32 mouse cellular contexts compared by ENCODE assay signal in genomic region chr2:131148353-131149253, GRCm38 (mm10). TPM values are rescaled to one million over a fixed set of nuclear protein-coding genes. Genes with fewer than 3 reads are reported as not detected.
DNase-seq lines count a peak whose midpoint lies in the region; ATAC-seq and TF ChIP-seq lines count a peak whose summit lies in the region.
"Had no signal": no experiment of that assay in that cellular context is flagged by ENCODE, and none has a peak within 500 bp of the region (broad histone marks: within the 10 kb centered on the region; RNA-seq: fewer than 3 reads in every experiment).

No protein-coding gene starts in this region.

- TF ChIP-seq EP300 in stomach, postnatal 0 days (optimal IDR thresholded peaks at IDR 0.05) = no peak

- no peaks in the 10 kb centered on the region for H3K9me3 ChIP-seq in heart, embryonic 12.5 days (replicated peaks)
- H3K9me3 ChIP-seq in liver, embryonic 12.5 days (replicated peaks) = no peaks in the 10 kb centered on the region
- no peaks in the 10 kb centered on the region for H3K9me3 ChIP-seq in liver, embryonic 11.5 days (ENCODE audit: control insufficient read depth, low read length)
- no peaks in the 10 kb centered on the region for H3K9me3 ChIP-seq in stomach, postnatal 0 days (ENCODE audit: control insufficient read depth, low read length)
- H3K9me3 ChIP-seq: forebrain, embryonic 10.5 days; hindbrain, embryonic 13.5 days; kidney, embryonic 15.5 days; midbrain, embryonic 10.5 days had no signal

- no peak overlapping the region for H3K4me3 ChIP-seq in heart, embryonic 12.5 days
- H3K4me3 ChIP-seq in liver, embryonic 12.5 days = no peak overlapping the region
- no peak overlapping the region for H3K4me3 ChIP-seq in liver, embryonic 11.5 days (ENCODE audit: low read depth, low read length)
- H3K4me3 ChIP-seq in brown adipose tissue, adult 24 weeks (ENCODE audit: insufficient read depth, low read depth, low read length) = peak overlapping the region; percentile 15
- H3K4me3 ChIP-seq in stomach, postnatal 0 days (ENCODE audit: low read depth, low read length) = no peak overlapping the region
- H3K4me3 ChIP-seq: forebrain, embryonic 10.5 days; hindbrain, embryonic 13.5 days; kidney, embryonic 15.5 days; left cerebral cortex, adult 2 months; midbrain, embryonic 10.5 days had no signal

- H3K36me3 ChIP-seq in heart, embryonic 12.5 days = peaks cover 92% of the 10 kb centered on the region
- peaks cover 97% of the 10 kb centered on the region for H3K36me3 ChIP-seq in liver, embryonic 12.5 days
- H3K36me3 ChIP-seq in liver, embryonic 11.5 days (ENCODE audit: control insufficient read depth, insufficient read depth, low read length) = peaks cover 39% of the 10 kb centered on the region
- H3K36me3 ChIP-seq in stomach, postnatal 0 days (ENCODE audit: control insufficient read depth, insufficient read depth, low read length) = peaks cover 43% of the 10 kb centered on the region

- ATAC-seq in heart, embryonic 12.5 days (ENCODE audit: insufficient number of reproducible peaks, low FRiP score) = peak; percentile 7; the same call in 1 of the 2 replicates
- no peak for ATAC-seq in liver, embryonic 12.5 days
- ATAC-seq in liver, embryonic 11.5 days (replicated peaks; ENCODE audit: low FRiP score) = no peak
- no peak for ATAC-seq in stomach, postnatal 0 days (ENCODE audit: low FRiP score, low TSS enrichment)
- ATAC-seq: CD4-positive, CD25-positive, alpha-beta regulatory T cell, adult 4 months; forebrain, embryonic 16.5 days had no signal

- TF ChIP-seq CTCF in stomach, postnatal 0 days (IDR thresholded peaks at IDR 0.05; ENCODE audit: low read depth) = no peak

- WGBS in heart, embryonic 12.5 days = 71% methylated on average over 8 of the region's 8 CpGs
- WGBS in liver, embryonic 12.5 days (ENCODE audit: insufficient replicate concordance) = 86% methylated on average over 8 of the region's 8 CpGs
- 82% methylated on average over 8 of the region's 8 CpGs for WGBS in liver, embryonic 11.5 days
- 79% methylated on average over 8 of the region's 8 CpGs for WGBS in stomach, postnatal 0 days

- H3K27me3 ChIP-seq in heart, embryonic 12.5 days (replicated peaks) = no peaks in the 10 kb centered on the region
- H3K27me3 ChIP-seq in liver, embryonic 12.5 days (replicated peaks) = no peaks in the 10 kb centered on the region
- H3K27me3 ChIP-seq in liver, embryonic 11.5 days (replicated peaks; ENCODE audit: control insufficient read depth, insufficient read depth, low read length) = no peaks in the 10 kb centered on the region
- no peaks in the 10 kb centered on the region for H3K27me3 ChIP-seq in stomach, postnatal 0 days (ENCODE audit: control insufficient read depth, insufficient read depth, low read length)
- H3K27me3 ChIP-seq: hindbrain, embryonic 13.5 days; kidney, embryonic 15.5 days had no signal

- peak; percentile 64 for DNase-seq in adrenal gland, postnatal 10 days
- no peak for DNase-seq in adrenal gland, adult 18-20 months (ENCODE audit: low spot score in 2 of 2)
- no peak for DNase-seq in heart, postnatal 25 days (ENCODE audit: low spot score)
- DNase-seq in liver, embryonic 11.5 days (ENCODE audit: low spot score) = no peak
- DNase-seq in stomach, postnatal 0 days (ENCODE audit: low spot score) = no peak
- DNase-seq: adrenal gland, adult 8-10 months; cerebellum, adult 11 months; cerebellum, postnatal 14 days; gastrocnemius, postnatal 25 days; kidney, adult 11 months; lung, postnatal 10 days; right cerebral cortex, postnatal 4 days; thymus, postnatal 25 days had no signal

- H3K9ac ChIP-seq in heart, embryonic 12.5 days = no peak overlapping the region
- no peak overlapping the region for H3K9ac ChIP-seq in liver, embryonic 12.5 days
- H3K9ac ChIP-seq in liver, embryonic 11.5 days (ENCODE audit: low read depth, low read length) = no peak overlapping the region
- H3K9ac ChIP-seq in stomach, postnatal 0 days (ENCODE audit: low read length) = no peak overlapping the region
- H3K9ac ChIP-seq: hindbrain, embryonic 13.5 days; kidney, embryonic 15.5 days; liver, embryonic 14.5 days had no signal

- H3K27ac ChIP-seq in heart, embryonic 12.5 days (ENCODE audit: poor library complexity, severe bottlenecking) = no peak overlapping the region
- 0 out of 2 replicates have a peak overlapping the region, but pooled peaks have one; percentile 15 for H3K27ac ChIP-seq in liver, embryonic 12.5 days
- H3K27ac ChIP-seq in liver, embryonic 11.5 days (ENCODE audit: low read depth, low read length) = no peak overlapping the region
- H3K27ac ChIP-seq in brown adipose tissue, adult 24 weeks (replicated peaks; ENCODE audit: low read depth, low read length) = peak overlapping the region; percentile 99
- H3K27ac ChIP-seq in stomach, postnatal 0 days (replicated peaks) = no peak overlapping the region
- H3K27ac ChIP-seq: forebrain, embryonic 10.5 days; hindbrain, embryonic 13.5 days; kidney, embryonic 15.5 days; left cerebral cortex, adult 2 months; liver, embryonic 14.5 days; midbrain, embryonic 10.5 days had no signal

- intact Hi-C loops in heart, postnatal 25 days (cut with DNase I) = no loop called here

- H3K4me2 ChIP-seq in heart, embryonic 12.5 days = no peak overlapping the region
- no peak overlapping the region for H3K4me2 ChIP-seq in liver, embryonic 12.5 days
- no peak overlapping the region for H3K4me2 ChIP-seq in liver, embryonic 11.5 days
- no peak overlapping the region for H3K4me2 ChIP-seq in stomach, postnatal 0 days (replicated peaks; ENCODE audit: low read depth)
- H3K4me2 ChIP-seq: hindbrain, embryonic 13.5 days; kidney, embryonic 15.5 days had no signal

- peaks cover 30% of the 10 kb centered on the region for H3K4me1 ChIP-seq in heart, embryonic 12.5 days (replicated peaks)
- peaks cover 61% of the 10 kb centered on the region for H3K4me1 ChIP-seq in liver, embryonic 12.5 days
- H3K4me1 ChIP-seq in liver, embryonic 11.5 days (replicated peaks; ENCODE audit: control insufficient read depth, insufficient read depth, low read length) = peaks cover 9% of the 10 kb centered on the region
- peaks cover 33% of the 10 kb centered on the region for H3K4me1 ChIP-seq in brown adipose tissue, adult 24 weeks (ENCODE audit: control insufficient read depth, insufficient read depth, insufficient read length, low read length)
- no peaks in the 10 kb centered on the region for H3K4me1 ChIP-seq in stomach, postnatal 0 days (replicated peaks; ENCODE audit: control insufficient read depth, insufficient read depth)
- H3K4me1 ChIP-seq: forebrain, embryonic 10.5 days; hindbrain, embryonic 13.5 days; kidney, embryonic 15.5 days; midbrain, embryonic 10.5 days had no signal

RNA-seq across cellular contexts. Expression of gene 1700037H04Rik, which starts 11.3 kb away (rescaled TPM):
- total RNA-seq in adrenal gland, postnatal 10 days (2021) = 10 to 100 TPM; 82.0 to 96.4 TPM
- total RNA-seq in adrenal gland, adult 18-20 months (2021) = 100 to 1,000 TPM; 103 to 273 TPM
- polyA plus RNA-seq in heart, embryonic 12.5 days (2016; fragmentation: Nextera tagmentation; extraction: Ambion mirVana) = 69.2 and 69.6 TPM in 2 replicates
- 10 to 100 TPM; 11.5 to 12.2 TPM for total RNA-seq in heart, postnatal 25 days (2021)
- 131 and 141 TPM in 2 replicates for polyA plus RNA-seq in liver, embryonic 12.5 days (2016; fragmentation: Nextera tagmentation; extraction: Ambion mirVana)
- polyA plus RNA-seq in liver, embryonic 11.5 days (2014; fragmentation: Nextera tagmentation; extraction: Ambion mirVana) = 130 TPM in 2 replicates
- 426 and 428 TPM in 2 replicates for polyA plus RNA-seq in brown adipose tissue, adult 24 weeks (2012; ENCODE audit: insufficient read depth, insufficient read length, missing spikeins)
- polyA plus RNA-seq in stomach, postnatal 0 days (2015; fragmentation: Nextera tagmentation; extraction: Ambion mirVana) = 42.6 and 43.6 TPM in 2 replicates

RNA-seq across cellular contexts. Expression of gene Gm11037, which starts 15.3 kb away (rescaled TPM):
- total RNA-seq in adrenal gland, postnatal 10 days (2021) = not detected
- not detected for total RNA-seq in adrenal gland, adult 18-20 months (2021)
- not detected in 2 replicates for polyA plus RNA-seq in heart, embryonic 12.5 days (2016; fragmentation: Nextera tagmentation; extraction: Ambion mirVana)
- not detected for total RNA-seq in heart, postnatal 25 days (2021)
- not detected in 2 replicates for polyA plus RNA-seq in liver, embryonic 12.5 days (2016; fragmentation: Nextera tagmentation; extraction: Ambion mirVana)
- not detected in 2 replicates for polyA plus RNA-seq in liver, embryonic 11.5 days (2014; fragmentation: Nextera tagmentation; extraction: Ambion mirVana)
- polyA plus RNA-seq in brown adipose tissue, adult 24 weeks (2012; ENCODE audit: insufficient read depth, insufficient read length, missing spikeins) = not detected in 2 replicates
- not detected in 2 replicates for polyA plus RNA-seq in stomach, postnatal 0 days (2015; fragmentation: Nextera tagmentation; extraction: Ambion mirVana)
- total RNA-seq: adrenal gland, adult 8-10 months; gastrocnemius, postnatal 25 days; layer of hippocampus, postnatal 10 days; left cerebral cortex, adult 2 months; left cerebral cortex, postnatal 36 days; midbrain, postnatal 0 days had no signal
- polyA plus RNA-seq: CD4-positive, CD25-positive, alpha-beta regulatory T cell, adult 4 months; embryonic facial prominence, embryonic 11.5 days; forebrain, embryonic 10.5 days; forebrain, embryonic 16.5 days; heart, embryonic 14.5 days; hindbrain, embryonic 13.5 days; kidney, embryonic 15.5 days; large intestine, adult 2 months; liver, embryonic 14.5 days; midbrain, embryonic 10.5 days; midbrain, postnatal 0 days; neural tube, embryonic 14.5 days; stomach, embryonic 14.5 days had no signal

RNA-seq across cellular contexts. Expression of gene Hspa12b, which starts 21.5 kb away (rescaled TPM):
- 10 to 100 TPM; 23.5 to 27.5 TPM for total RNA-seq in adrenal gland, postnatal 10 days (2021)
- 10 to 100 TPM in 1 of 2 experiments, 1 to 10 TPM in 1; 8.4 to 11.1 TPM for total RNA-seq in adrenal gland, adult 18-20 months (2021)
- polyA plus RNA-seq in heart, embryonic 12.5 days (2016; fragmentation: Nextera tagmentation; extraction: Ambion mirVana) = 8.7 and 8.9 TPM in 2 replicates
- 10 to 100 TPM; 32.5 to 43.1 TPM for total RNA-seq in heart, postnatal 25 days (2021)
- 4.2 TPM in 2 replicates for polyA plus RNA-seq in liver, embryonic 12.5 days (2016; fragmentation: Nextera tagmentation; extraction: Ambion mirVana)
- 5.5 TPM in 2 replicates for polyA plus RNA-seq in liver, embryonic 11.5 days (2014; fragmentation: Nextera tagmentation; extraction: Ambion mirVana)
- 7.0 and 9.6 TPM in 2 replicates for polyA plus RNA-seq in brown adipose tissue, adult 24 weeks (2012; ENCODE audit: insufficient read depth, insufficient read length, missing spikeins)
- polyA plus RNA-seq in stomach, postnatal 0 days (2015; fragmentation: Nextera tagmentation; extraction: Ambion mirVana) = 4.2 TPM in 2 replicates
- polyA plus RNA-seq: CD4-positive, CD25-positive, alpha-beta regulatory T cell, adult 4 months had no signal

RNA-seq across cellular contexts. Expression of gene Cenpb, which starts 31.3 kb away (rescaled TPM):
- total RNA-seq in adrenal gland, postnatal 10 days (2021) = 10 to 100 TPM; 76.2 to 86.6 TPM
- total RNA-seq in adrenal gland, adult 18-20 months (2021) = 10 to 100 TPM; 51.3 to 63.4 TPM
- polyA plus RNA-seq in heart, embryonic 12.5 days (2016; fragmentation: Nextera tagmentation; extraction: Ambion mirVana) = 6.9 and 7.2 TPM in 2 replicates
- 10 to 100 TPM; 76.6 to 80.9 TPM for total RNA-seq in heart, postnatal 25 days (2021)
- polyA plus RNA-seq in liver, embryonic 12.5 days (2016; fragmentation: Nextera tagmentation; extraction: Ambion mirVana) = 5.9 and 6.5 TPM in 2 replicates
- 3.8 and 4.9 TPM in 2 replicates for polyA plus RNA-seq in liver, embryonic 11.5 days (2014; fragmentation: Nextera tagmentation; extraction: Ambion mirVana)
- polyA plus RNA-seq in brown adipose tissue, adult 24 weeks (2012; ENCODE audit: insufficient read depth, insufficient read length, missing spikeins) = 78.2 and 99.0 TPM in 2 replicates
- polyA plus RNA-seq in stomach, postnatal 0 days (2015; fragmentation: Nextera tagmentation; extraction: Ambion mirVana) = 12.2 and 13.9 TPM in 2 replicates

RNA-seq across cellular contexts. Expression of gene Cdc25b, which starts 38.1 kb away (rescaled TPM):
- 10 to 100 TPM; 13.6 to 22.4 TPM for total RNA-seq in adrenal gland, postnatal 10 days (2021)
- total RNA-seq in adrenal gland, adult 18-20 months (2021) = 1 to 10 TPM; 4.2 to 5.2 TPM
- 38.7 and 39.1 TPM in 2 replicates for polyA plus RNA-seq in heart, embryonic 12.5 days (2016; fragmentation: Nextera tagmentation; extraction: Ambion mirVana)
- 1 to 10 TPM; 6.1 to 8.1 TPM for total RNA-seq in heart, postnatal 25 days (2021)
- polyA plus RNA-seq in liver, embryonic 12.5 days (2016; fragmentation: Nextera tagmentation; extraction: Ambion mirVana) = 172 and 182 TPM in 2 replicates
- 76.4 and 85.4 TPM in 2 replicates for polyA plus RNA-seq in liver, embryonic 11.5 days (2014; fragmentation: Nextera tagmentation; extraction: Ambion mirVana)
- polyA plus RNA-seq in brown adipose tissue, adult 24 weeks (2012; ENCODE audit: insufficient read depth, insufficient read length, missing spikeins) = 2.4 and 2.5 TPM in 2 replicates
- polyA plus RNA-seq in stomach, postnatal 0 days (2015; fragmentation: Nextera tagmentation; extraction: Ambion mirVana) = 38.7 and 39.5 TPM in 2 replicates

Comparison
In these comparisons a context has a peak if more than half of its experiments do, and no peak if none do; other contexts are left out.
1. H3K27ac ChIP-seq: peak in liver, embryonic 12.5 days (single experiment) and brown adipose tissue, adult 24 weeks (single experiment); none in heart, embryonic 12.5 days (single experiment), liver, embryonic 11.5 days (single experiment) and stomach, postnatal 0 days (single experiment).